Mouse (Mus musculus): ENCODE measurements around the gene Ptgs1. TPM values are rescaled to one million over a fixed set of nuclear protein-coding genes. Genes with fewer than 3 reads are reported as not detected.

The Ptgs1 gene
- total and polyA plus RNA-seq, 3 experiments: 0.13 to 0.66 TPM; not detected in 1

DNA sequence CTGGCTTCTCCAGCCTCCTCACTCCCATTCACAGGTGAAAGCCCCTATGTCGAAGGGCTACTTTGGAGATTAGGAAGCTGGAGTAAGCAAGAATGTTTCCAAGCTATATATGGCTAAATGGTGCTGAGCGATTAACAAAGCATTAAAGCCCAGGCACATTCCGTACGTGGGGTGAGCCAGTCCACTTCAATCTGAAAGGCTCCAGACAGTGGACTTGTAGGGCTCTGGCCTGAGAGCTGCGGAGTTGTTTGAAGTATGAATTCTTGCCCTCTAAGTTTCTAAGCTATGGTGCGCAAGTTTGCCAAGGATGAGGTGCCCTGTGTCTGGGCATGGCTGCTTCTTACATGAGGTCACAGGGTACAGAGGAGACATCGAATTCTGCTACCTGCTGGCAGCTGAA, 6.1 kb upstream of the Ptgs1 start:
- no peaks in the 10 kb centered on the region for H3K4me1 ChIP-seq (ENCODE audit: insufficient read depth, low read depth, low read length)

DNA sequence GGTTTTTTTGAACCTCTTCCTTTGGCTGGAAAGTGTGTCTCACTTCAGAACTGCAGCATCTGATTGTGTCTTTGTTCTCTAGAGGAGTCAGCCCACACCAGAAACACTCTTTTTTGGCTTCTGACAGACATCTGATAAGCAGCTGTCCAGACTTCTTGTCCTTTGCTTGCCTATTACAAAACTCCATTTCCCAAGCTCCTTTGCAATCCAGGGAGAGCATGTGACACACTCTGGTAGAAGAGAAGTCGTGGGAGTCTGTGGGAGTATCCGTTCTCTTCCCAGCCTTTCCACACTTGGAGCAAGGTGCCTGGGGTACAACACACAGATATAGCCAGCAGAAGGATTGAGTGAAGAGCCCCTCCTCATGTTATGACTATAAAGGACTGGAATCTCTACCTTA, 5.6 kb upstream of the Ptgs1 start:
- H3K9me3 ChIP-seq (replicated peaks): no peaks in the 10 kb centered on the region
- ATAC-seq (ENCODE audit: extremely low read depth, insufficient number of reproducible peaks, low FRiP score, poor library complexity, severe bottlenecking) (no peak), DNase-seq (ENCODE audit: low spot score) (no peak)
- H3K4me3 ChIP-seq (ENCODE audit: low read depth, low read length): no peak overlapping the region
- no peak for TF ChIP-seq TAL1 (conservative IDR thresholded peaks at IDR 0.05; ENCODE audit: low read depth, low read length)
- TF ChIP-seq GATA2 (IDR thresholded peaks at IDR 0.05; ENCODE audit: borderline replicate concordance, low read depth, low read length): no peak
- no peak for TF ChIP-seq GATA1 (IDR thresholded peaks at IDR 0.05; ENCODE audit: borderline replicate concordance, low read length)
- H3K27me3 ChIP-seq (ENCODE audit: insufficient read depth, low read length): peaks cover 16% of the 10 kb centered on the region
- H3K4me1 ChIP-seq (ENCODE audit: insufficient read depth, low read depth, low read length): no peaks in the 10 kb centered on the region
- no peaks in the 10 kb centered on the region for H3K36me3 ChIP-seq (replicated peaks)

More for the DNA sequence above, 6.1 kb upstream of the Ptgs1 start:
- Histone ChIP-seq H3K9me3 (replicated peaks) (no peaks in the 10 kb centered on the region), H3K4me3 (ENCODE audit: low read depth, low read length) (no peak overlapping the region), H3K36me3 (replicated peaks) (no peaks in the 10 kb centered on the region), H3K27me3 (ENCODE audit: insufficient read depth, low read length) (peaks cover 15% of the 10 kb centered on the region)
- ATAC-seq (ENCODE audit: extremely low read depth, insufficient number of reproducible peaks, low FRiP score, poor library complexity, severe bottlenecking): no peak
- DNase-seq (ENCODE audit: low spot score): no peak
- no peak for TF ChIP-seq TAL1 (conservative IDR thresholded peaks at IDR 0.05; ENCODE audit: low read depth, low read length)
- TF ChIP-seq GATA2 (IDR thresholded peaks at IDR 0.05; ENCODE audit: borderline replicate concordance, low read depth, low read length): no peak
- no peak for TF ChIP-seq CTCF (IDR thresholded peaks at IDR 0.05; ENCODE audit: low read depth, low read length)

DNA sequence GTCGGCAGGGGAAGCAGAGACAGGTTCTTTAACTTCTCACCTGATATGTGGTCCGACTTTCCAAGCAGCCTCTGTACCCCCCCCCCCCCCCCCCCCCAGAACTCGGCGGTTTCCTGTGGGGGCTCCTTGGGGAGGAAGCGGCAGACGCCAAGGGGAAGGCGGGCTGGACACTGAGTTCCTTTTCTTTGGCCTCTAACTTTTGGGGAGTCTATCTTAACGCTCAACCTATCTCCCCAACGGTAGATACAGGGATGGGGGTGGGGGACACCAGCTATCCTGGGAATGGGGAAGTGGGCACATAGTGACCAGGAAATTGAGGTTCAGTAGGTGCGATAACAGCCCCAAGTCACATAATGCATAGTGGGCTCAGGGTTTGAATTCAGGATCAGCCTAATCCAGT, 741 bp downstream of the Ptgs1 start:
- DNase-seq (ENCODE audit: low spot score): no peak
- Histone ChIP-seq H3K27me3 (ENCODE audit: insufficient read depth, low read length) (peaks cover 25% of the 10 kb centered on the region), H3K4me1 (ENCODE audit: insufficient read depth, low read depth, low read length) (no peaks in the 10 kb centered on the region), H3K4me3 (ENCODE audit: low read depth, low read length) (no peak overlapping the region), H3K9me3 (replicated peaks) (no peaks in the 10 kb centered on the region), H3K36me3 (replicated peaks) (no peaks in the 10 kb centered on the region)
- ATAC-seq (ENCODE audit: extremely low read depth, insufficient number of reproducible peaks, low FRiP score, poor library complexity, severe bottlenecking): no peak
- no peak for TF ChIP-seq GATA1 (IDR thresholded peaks at IDR 0.05; ENCODE audit: borderline replicate concordance, low read length)
- no peak for TF ChIP-seq POLR2AphosphoS5 (IDR thresholded peaks at IDR 0.05; ENCODE audit: insufficient replicate concordance, low read depth, low read length)
- no peak for TF ChIP-seq CTCF (IDR thresholded peaks at IDR 0.05; ENCODE audit: low read depth, low read length)
- no peak for TF ChIP-seq TAL1 (conservative IDR thresholded peaks at IDR 0.05; ENCODE audit: low read depth, low read length)
- TF ChIP-seq GATA2 (IDR thresholded peaks at IDR 0.05; ENCODE audit: borderline replicate concordance, low read depth, low read length): no peak

DNA sequence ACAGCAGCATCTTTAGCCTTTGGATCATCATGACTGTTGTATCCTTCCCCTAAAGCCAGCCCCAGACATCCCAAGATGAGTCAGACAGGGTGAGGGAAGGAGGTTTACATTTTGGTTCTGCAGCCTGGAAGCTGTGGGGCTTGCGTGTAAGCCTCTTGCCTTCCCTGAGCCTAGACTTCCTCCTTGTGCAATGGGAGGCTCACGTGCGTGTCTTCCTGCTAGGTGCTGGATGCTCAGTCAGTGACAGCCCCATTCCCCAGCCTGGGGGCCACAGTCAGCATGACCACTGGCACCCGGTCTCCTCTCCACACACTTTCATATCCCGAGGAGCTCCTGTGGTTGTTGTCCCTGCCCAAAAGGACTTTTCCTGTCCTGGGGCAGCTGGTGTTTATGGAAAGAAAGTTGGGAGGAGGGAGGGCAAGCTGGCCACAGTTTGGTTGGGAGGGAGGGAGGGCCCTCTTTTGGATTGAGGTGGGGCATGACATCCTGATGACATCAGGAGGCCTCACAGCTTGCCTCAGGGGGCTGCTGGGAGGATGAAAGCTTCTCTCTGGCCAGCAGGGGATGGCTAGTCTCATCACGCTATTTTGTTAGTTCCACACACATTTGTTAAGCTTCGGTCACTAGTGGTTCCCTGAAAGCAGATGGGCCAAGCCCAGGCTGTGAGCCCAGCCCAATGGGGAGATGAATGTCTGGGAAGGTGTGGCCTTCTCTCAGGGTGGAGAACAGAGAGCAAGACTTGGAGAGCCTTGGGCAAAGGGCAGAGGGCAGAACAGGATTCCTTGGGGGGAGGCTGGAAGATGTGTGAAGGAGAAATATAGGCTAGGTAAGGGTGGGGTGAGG, 4.5 kb downstream of the Ptgs1 start:
- Histone ChIP-seq H3K4me1 (ENCODE audit: insufficient read depth, low read depth, low read length) (no peaks in the 10 kb centered on the region), H3K36me3 (replicated peaks) (no peaks in the 10 kb centered on the region), H3K27me3 (ENCODE audit: insufficient read depth, low read length) (peaks cover 20% of the 10 kb centered on the region), H3K4me3 (ENCODE audit: low read depth, low read length) (no peak overlapping the region), H3K9me3 (replicated peaks) (0 out of 2 replicates have a peak, but pooled peaks cover 2% of the 10 kb centered on the region)
- DNase-seq (ENCODE audit: low spot score) (no peak), ATAC-seq (ENCODE audit: extremely low read depth, insufficient number of reproducible peaks, low FRiP score, poor library complexity, severe bottlenecking) (no peak)
- TF ChIP-seq POLR2AphosphoS5 (IDR thresholded peaks at IDR 0.05; ENCODE audit: insufficient replicate concordance, low read depth, low read length): no peak
- no peak for TF ChIP-seq TAL1 (conservative IDR thresholded peaks at IDR 0.05; ENCODE audit: low read depth, low read length)
- no peak for TF ChIP-seq CTCF (IDR thresholded peaks at IDR 0.05; ENCODE audit: low read depth, low read length)
- TF ChIP-seq GATA1 (IDR thresholded peaks at IDR 0.05; ENCODE audit: borderline replicate concordance, low read length): no peak
- no peak for TF ChIP-seq GATA2 (IDR thresholded peaks at IDR 0.05; ENCODE audit: borderline replicate concordance, low read depth, low read length)

DNA sequence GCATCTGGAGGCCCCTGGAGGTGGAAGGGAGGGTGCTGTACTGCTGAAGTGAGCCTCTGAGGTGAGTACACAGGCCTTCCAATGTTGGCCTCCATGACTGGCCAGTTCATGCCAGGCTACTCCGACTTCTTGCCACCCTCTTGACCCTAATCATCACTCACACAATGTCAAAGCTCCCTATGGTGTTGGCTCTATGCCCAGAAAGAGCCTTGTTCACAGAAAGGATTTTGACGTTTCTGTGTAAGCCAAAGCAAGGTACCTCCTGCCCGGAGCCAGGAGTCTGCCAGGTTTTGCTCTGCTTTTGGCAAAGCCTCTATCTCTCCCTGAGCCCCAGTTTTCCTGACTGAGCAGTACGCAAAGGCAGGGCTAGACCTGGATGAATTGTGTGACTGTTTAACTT, 5.7 kb downstream of the Ptgs1 start:
- ATAC-seq (ENCODE audit: extremely low read depth, insufficient number of reproducible peaks, low FRiP score, poor library complexity, severe bottlenecking) (no peak), DNase-seq (ENCODE audit: low spot score) (no peak)
- TF ChIP-seq CTCF (IDR thresholded peaks at IDR 0.05; ENCODE audit: low read depth, low read length) (no peak), GATA1 (IDR thresholded peaks at IDR 0.05; ENCODE audit: borderline replicate concordance, low read length) (no peak), TAL1 (conservative IDR thresholded peaks at IDR 0.05; ENCODE audit: low read depth, low read length) (no peak), GATA2 (IDR thresholded peaks at IDR 0.05; ENCODE audit: borderline replicate concordance, low read depth, low read length) (no peak), POLR2AphosphoS5 (IDR thresholded peaks at IDR 0.05; ENCODE audit: insufficient replicate concordance, low read depth, low read length) (no peak)
- Histone ChIP-seq H3K4me1 (ENCODE audit: insufficient read depth, low read depth, low read length) (no peaks in the 10 kb centered on the region), H3K36me3 (replicated peaks) (no peaks in the 10 kb centered on the region), H3K27me3 (ENCODE audit: insufficient read depth, low read length) (peaks cover 12% of the 10 kb centered on the region; the same call in 1 of the 2 replicates), H3K9me3 (replicated peaks) (0 out of 2 replicates have a peak, but pooled peaks cover 2% of the 10 kb centered on the region), H3K4me3 (ENCODE audit: low read depth, low read length) (no peak overlapping the region)

DNA sequence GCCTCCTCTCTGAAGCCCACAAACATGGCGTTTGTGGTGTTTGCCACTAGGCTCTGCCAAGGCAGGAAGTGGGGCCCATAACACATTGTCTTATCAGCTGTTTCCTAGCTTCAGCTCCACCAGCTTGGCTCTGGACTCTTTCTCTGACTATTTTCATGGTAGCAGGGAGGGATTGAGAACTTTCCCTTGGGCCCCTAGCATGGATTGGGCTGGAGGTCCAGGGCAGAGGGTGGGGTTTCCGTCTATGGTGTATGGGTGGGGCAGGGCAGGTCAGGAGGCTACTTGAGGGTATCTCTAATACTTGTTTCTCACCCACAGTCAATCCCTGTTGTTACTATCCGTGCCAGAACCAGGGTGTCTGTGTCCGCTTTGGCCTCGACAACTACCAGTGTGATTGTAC, 6.7 kb downstream of the Ptgs1 start:
- 0 out of 2 replicates have a peak, but pooled peaks cover 2% of the 10 kb centered on the region for H3K9me3 ChIP-seq (replicated peaks)
- no peak for DNase-seq (ENCODE audit: low spot score)
- no peaks in the 10 kb centered on the region for H3K36me3 ChIP-seq (replicated peaks)
- TF ChIP-seq POLR2AphosphoS5 (IDR thresholded peaks at IDR 0.05; ENCODE audit: insufficient replicate concordance, low read depth, low read length): no peak
- no peak for ATAC-seq (ENCODE audit: extremely low read depth, insufficient number of reproducible peaks, low FRiP score, poor library complexity, severe bottlenecking)
- no peak overlapping the region for H3K4me3 ChIP-seq (ENCODE audit: low read depth, low read length)
- no peaks in the 10 kb centered on the region for H3K4me1 ChIP-seq (ENCODE audit: insufficient read depth, low read depth, low read length)
- peaks cover 12% of the 10 kb centered on the region; the same call in 1 of the 2 replicates for H3K27me3 ChIP-seq (ENCODE audit: insufficient read depth, low read length)
